In the genomic region with DNA sequence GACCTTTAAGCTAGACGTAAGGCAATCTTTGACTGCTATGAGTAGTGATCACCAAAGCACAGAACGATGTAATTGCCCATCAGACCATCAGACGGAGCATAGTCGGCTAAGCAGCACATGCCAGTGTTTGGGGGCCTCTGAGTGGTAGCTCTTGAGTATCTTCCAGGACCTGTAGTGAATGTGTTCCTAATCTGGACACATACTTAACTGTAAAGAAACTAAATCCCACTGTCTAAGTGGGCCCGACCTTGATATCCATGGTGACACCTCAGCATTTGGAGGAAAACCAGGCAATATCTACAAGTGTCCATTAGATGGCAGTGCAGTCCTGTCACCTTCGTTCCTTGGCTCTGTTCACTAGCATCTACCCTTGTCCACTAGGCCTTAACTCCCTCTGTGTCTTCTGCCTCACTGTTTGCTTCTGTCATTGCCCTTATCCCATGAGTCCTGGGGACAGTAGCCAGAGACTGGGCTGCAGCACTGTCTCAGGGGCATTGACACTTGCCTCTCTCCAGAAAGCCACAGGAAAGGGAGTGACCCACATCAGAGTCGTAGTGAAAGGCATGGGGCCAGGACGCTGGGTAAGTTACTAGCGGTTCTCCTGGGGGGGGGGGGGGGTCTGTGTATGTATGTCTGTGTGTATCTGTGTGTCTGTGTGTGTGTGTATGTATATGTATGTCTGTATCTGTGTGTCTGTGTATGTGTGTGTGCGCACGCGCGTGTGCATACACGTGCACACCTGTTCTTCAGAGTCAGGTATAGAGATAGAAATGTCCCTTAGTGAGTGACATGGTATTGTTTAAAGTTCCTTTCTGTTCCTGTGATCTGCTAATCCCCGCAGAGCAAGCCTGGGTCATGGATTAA, we compare ENCODE assay signal across 8 mouse cellular contexts. TPM values are rescaled to one million over a fixed set of nuclear protein-coding genes. Genes with fewer than 3 reads are reported as not detected.
DNase-seq lines count a peak whose midpoint lies in the region; ATAC-seq and TF ChIP-seq lines count a peak whose summit lies in the region.

No protein-coding gene starts in this region.

- ATAC-seq in frontal cortex, adult (ENCODE audit: low TSS enrichment) = peak; percentile 54
- peak; percentile 58; the same call in 1 of the 2 replicates for ATAC-seq in limb, embryonic 13.5 days (ENCODE audit: low FRiP score, low read depth)
- ATAC-seq in midbrain, embryonic 15.5 days (replicated peaks) = peak; percentile 82

- H3K27ac ChIP-seq in ES-E14 (ENCODE audit: insufficient read depth, low read depth, low read length, poor library complexity, severe bottlenecking) = no peak overlapping the region
- H3K27ac ChIP-seq in limb, embryonic 13.5 days = no peak overlapping the region
- no peak overlapping the region for H3K27ac ChIP-seq in midbrain, embryonic 15.5 days

- peaks cover 21% of the 10 kb centered on the region for H3K36me3 ChIP-seq in ES-E14 (ENCODE audit: control insufficient read depth, insufficient read depth, low read length, poor library complexity, severe bottlenecking)
- H3K36me3 ChIP-seq in limb, embryonic 13.5 days = peaks cover 65% of the 10 kb centered on the region
- H3K36me3 ChIP-seq in midbrain, embryonic 15.5 days (replicated peaks) = peaks cover 8% of the 10 kb centered on the region; the same call in 1 of the 2 replicates

- H3K4me2 ChIP-seq in limb, embryonic 13.5 days (replicated peaks) = no peak overlapping the region
- H3K4me2 ChIP-seq in midbrain, embryonic 15.5 days = no peak overlapping the region

- H3K4me1 ChIP-seq in ES-E14 (ENCODE audit: control insufficient read depth in 2 of 2, insufficient read depth in 2 of 2, low read length in 2 of 2, poor library complexity in 1 of 2) = no peaks in the 10 kb centered on the region
- H3K4me1 ChIP-seq in limb, embryonic 13.5 days = 0 out of 2 replicates have a peak, but pooled peaks cover 2% of the 10 kb centered on the region
- no peaks in the 10 kb centered on the region for H3K4me1 ChIP-seq in midbrain, embryonic 15.5 days

- WGBS in limb, embryonic 13.5 days = 87% methylated on average over 15 of the region's 15 CpGs
- WGBS in midbrain, embryonic 15.5 days = 83% methylated on average over 15 of the region's 15 CpGs

- DNase-seq in 3T3-L1 (ENCODE audit: low read depth, low spot score) (peak; percentile 83), ES-E14 (ENCODE audit: low read depth, low spot score) (peak; percentile 57)
- DNase-seq in cerebellum, adult 8-10 months = peak; percentile 53
- DNase-seq in kidney, adult 8-10 months = peak; percentile 48 to 63
- DNase-seq in thymus, postnatal 0 days (ENCODE audit: low spot score) = peak; percentile 74

- no peak overlapping the region for H3K9ac ChIP-seq in ES-E14 (ENCODE audit: insufficient read depth, low read depth, low read length, poor library complexity, severe bottlenecking)
- no peak overlapping the region for H3K9ac ChIP-seq in limb, embryonic 13.5 days
- no peak overlapping the region for H3K9ac ChIP-seq in midbrain, embryonic 15.5 days

- in situ Hi-C loops in ES-E14 (cut with MboI; ENCODE audit: low sequenced_read_pairs in 2 of 2, unreplicated experiment in 2 of 2) = loop anchor here in 1 of 2 experiments (5.0 kb wide), 1 partner anchor 106 kb away; a partner anchor contains a TSS

- no peaks in the 10 kb centered on the region for H3K27me3 ChIP-seq in limb, embryonic 13.5 days
- H3K27me3 ChIP-seq in midbrain, embryonic 15.5 days (replicated peaks) = no peaks in the 10 kb centered on the region

- H3K4me3 ChIP-seq in ES-E14 (ENCODE audit: insufficient read depth in 1 of 2, low read depth in 1 of 2, low read length in 2 of 2, poor library complexity in 1 of 2, severe bottlenecking in 1 of 2) = no peak overlapping the region
- H3K4me3 ChIP-seq in limb, embryonic 13.5 days = no peak overlapping the region
- no peak overlapping the region for H3K4me3 ChIP-seq in midbrain, embryonic 15.5 days

- H3K9me3 ChIP-seq in ES-E14 (ENCODE audit: control insufficient read depth, insufficient read depth, low read depth, low read length) = no peaks in the 10 kb centered on the region
- H3K9me3 ChIP-seq in limb, embryonic 13.5 days = no peaks in the 10 kb centered on the region
- H3K9me3 ChIP-seq in midbrain, embryonic 15.5 days = no peaks in the 10 kb centered on the region

TF ChIP-seq in ES-E14, 5 proteins besides CTCF, POLR2A, EP300 and RAD21:
- TF ChIP-seq ZC3H11A (IDR thresholded peaks at IDR 0.05; ENCODE audit: borderline replicate concordance, low read depth, low read length) (peak; percentile 94), ZNF384 (IDR thresholded peaks at IDR 0.05; ENCODE audit: low read depth, low read length) (no peak)

RNA-seq across cellular contexts. Expression of a gene that starts 8.3 kb away (rescaled TPM):
- 28.8 and 34.2 TPM in 2 replicates for total RNA-seq in ES-E14 (2012; rRNA removed)
- polyA plus RNA-seq in limb, embryonic 13.5 days (2015; fragmentation: Nextera tagmentation; extraction: Ambion mirVana) = 58.7 and 61.2 TPM in 2 replicates
- polyA plus RNA-seq in midbrain, embryonic 15.5 days (2015; fragmentation: Nextera tagmentation; extraction: Ambion mirVana) = 49.8 and 56.3 TPM in 2 replicates
- polyA plus RNA-seq in thymus, postnatal 0 days (2015; fragmentation: Nextera tagmentation; extraction: Ambion mirVana) = 87.7 and 89.1 TPM in 2 replicates

RNA-seq across cellular contexts. Expression of a gene that starts 8.7 kb away (rescaled TPM):
- total RNA-seq in ES-E14 (2012; rRNA removed) = 67.5 and 79.8 TPM in 2 replicates
- 81.8 and 84.7 TPM in 2 replicates for polyA plus RNA-seq in limb, embryonic 13.5 days (2015; fragmentation: Nextera tagmentation; extraction: Ambion mirVana)
- polyA plus RNA-seq in midbrain, embryonic 15.5 days (2015; fragmentation: Nextera tagmentation; extraction: Ambion mirVana) = 64.6 and 70.1 TPM in 2 replicates
- polyA plus RNA-seq in thymus, postnatal 0 days (2015; fragmentation: Nextera tagmentation; extraction: Ambion mirVana) = 84.2 and 88.0 TPM in 2 replicates

RNA-seq across cellular contexts. Expression of a gene that starts 53.8 kb away (rescaled TPM):
- 0.32 and 0.40 TPM in 2 replicates for total RNA-seq in ES-E14 (2012; rRNA removed)
- 2.2 and 2.3 TPM in 2 replicates for polyA plus RNA-seq in limb, embryonic 13.5 days (2015; fragmentation: Nextera tagmentation; extraction: Ambion mirVana)
- polyA plus RNA-seq in midbrain, embryonic 15.5 days (2015; fragmentation: Nextera tagmentation; extraction: Ambion mirVana) = 22.4 and 25.3 TPM in 2 replicates
- 56.4 and 75.0 TPM in 2 replicates for polyA plus RNA-seq in thymus, postnatal 0 days (2015; fragmentation: Nextera tagmentation; extraction: Ambion mirVana)

RNA-seq across cellular contexts. Expression of a gene that starts 55.5 kb away (rescaled TPM):
- 14.3 and 14.5 TPM in 2 replicates for total RNA-seq in ES-E14 (2012; rRNA removed)
- 21.0 and 22.2 TPM in 2 replicates for polyA plus RNA-seq in limb, embryonic 13.5 days (2015; fragmentation: Nextera tagmentation; extraction: Ambion mirVana)
- 14.3 and 15.9 TPM in 2 replicates for polyA plus RNA-seq in midbrain, embryonic 15.5 days (2015; fragmentation: Nextera tagmentation; extraction: Ambion mirVana)
- polyA plus RNA-seq in thymus, postnatal 0 days (2015; fragmentation: Nextera tagmentation; extraction: Ambion mirVana) = 21.4 and 22.5 TPM in 2 replicates
